Comparison of ENCODE assay signal across 9 mouse cellular contexts in genomic region chr2:32625873-32626694, GRCm38 (mm10). TPM values are rescaled to one million over a fixed set of nuclear protein-coding genes. Genes with fewer than 3 reads are reported as not detected.
DNase-seq lines count a peak whose midpoint lies in the region; ATAC-seq and TF ChIP-seq lines count a peak whose summit lies in the region.
"Had no signal": no experiment of that assay in that cellular context is flagged by ENCODE, and none has a peak within 500 bp of the region (broad histone marks: within the 10 kb centered on the region; RNA-seq: fewer than 3 reads in every experiment).

No protein-coding gene starts in this region.

- H3K27ac ChIP-seq in embryonic fibroblast, embryonic 13.5 days (ENCODE audit: insufficient read depth, low read length), result peak overlapping the region; percentile 6; the same call in 1 of the 2 replicates
- H3K27ac ChIP-seq in heart, postnatal 0 days (ENCODE audit: low read depth), result peak overlapping the region; percentile 98
- peak overlapping the region; percentile 79 for H3K27ac ChIP-seq in neural tube, embryonic 15.5 days (replicated peaks)

- intact Hi-C loops in left cerebral cortex, postnatal 14 days (cut with DNase I), result no loop called here

- no peaks in the 10 kb centered on the region for H3K9me3 ChIP-seq in heart, postnatal 0 days (replicated peaks; ENCODE audit: control insufficient read depth, low read length)
- H3K9me3 ChIP-seq in neural tube, embryonic 15.5 days (replicated peaks), result no peaks in the 10 kb centered on the region

- ATAC-seq in heart, postnatal 0 days (ENCODE audit: insufficient read depth, low read depth), result peak; percentile 73
- 0 out of 2 replicates have a peak, but pooled peaks have one; percentile 0 for ATAC-seq in neural tube, embryonic 15.5 days (ENCODE audit: low FRiP score)
- no peak for ATAC-seq in erythroid progenitor cell, adult 5-6 weeks (replicated peaks; ENCODE audit: low FRiP score, poor library complexity, severe bottlenecking)

- peak overlapping the region; percentile 69 for H3K9ac ChIP-seq in heart, postnatal 0 days (replicated peaks; ENCODE audit: low read depth, low read length)
- H3K9ac ChIP-seq in neural tube, embryonic 15.5 days (replicated peaks), result peak overlapping the region; percentile 39

- TF ChIP-seq EP300 in heart, postnatal 0 days (IDR thresholded peaks at IDR 0.05; ENCODE audit: low read depth), result peak; percentile 31; the same call in 1 of the 2 replicates

- peaks cover 7% of the 10 kb centered on the region; the same call in 1 of the 2 replicates for H3K4me1 ChIP-seq in embryonic fibroblast, embryonic 13.5 days (ENCODE audit: control insufficient read depth, insufficient read depth, low read length)
- H3K4me1 ChIP-seq in heart, postnatal 0 days (ENCODE audit: control insufficient read depth, insufficient read depth), result peaks cover 48% of the 10 kb centered on the region
- peaks cover 71% of the 10 kb centered on the region for H3K4me1 ChIP-seq in neural tube, embryonic 15.5 days

- H3K27me3 ChIP-seq in heart, postnatal 0 days (ENCODE audit: control insufficient read depth, insufficient read depth, low read length), result no peaks in the 10 kb centered on the region
- no peaks in the 10 kb centered on the region for H3K27me3 ChIP-seq in neural tube, embryonic 15.5 days (replicated peaks)

- H3K36me3 ChIP-seq in heart, postnatal 0 days (replicated peaks; ENCODE audit: control insufficient read depth, insufficient read depth, low read length), result peaks cover 7% of the 10 kb centered on the region; the same call in 1 of the 2 replicates
- no peaks in the 10 kb centered on the region for H3K36me3 ChIP-seq in neural tube, embryonic 15.5 days

- no peak for TF ChIP-seq POLR2A in embryonic fibroblast, embryonic 13.5 days (IDR thresholded peaks at IDR 0.05; ENCODE audit: low read depth, low read length)

- no peak overlapping the region for H3K4me3 ChIP-seq in embryonic fibroblast, embryonic 13.5 days (ENCODE audit: insufficient read depth, low read length)
- peak overlapping the region; percentile 42 for H3K4me3 ChIP-seq in heart, postnatal 0 days (ENCODE audit: low read depth, low read length)
- H3K4me3 ChIP-seq in neural tube, embryonic 15.5 days (replicated peaks), result peak overlapping the region; percentile 36

- DNase-seq in 3134 (ENCODE audit: extremely low read depth, insufficient read length, low spot score) (peak; percentile 53), adipocyte (ENCODE audit: low spot score) (peak; percentile 63)
- DNase-seq in heart, postnatal 0 days (ENCODE audit: low spot score), result peak; percentile 88
- DNase-seq in left cerebral cortex, postnatal 14 days (ENCODE audit: low spot score in 2 of 2), result peak; percentile 67 to 80
- DNase-seq in thymus, postnatal 4 days, result no peak

- no peak for TF ChIP-seq CTCF in embryonic fibroblast, embryonic 13.5 days (IDR thresholded peaks at IDR 0.05; ENCODE audit: borderline replicate concordance, insufficient read depth, low read length)
- TF ChIP-seq CTCF in heart, postnatal 0 days (IDR thresholded peaks at IDR 0.05; ENCODE audit: low read depth), result no peak

- peak overlapping the region; percentile 65 for H3K4me2 ChIP-seq in heart, postnatal 0 days (ENCODE audit: low read depth, low read length)
- H3K4me2 ChIP-seq in neural tube, embryonic 15.5 days, result peak overlapping the region; percentile 62

- WGBS in heart, postnatal 0 days, result 14% methylated on average over 5 of the region's 5 CpGs
- WGBS in neural tube, embryonic 15.5 days, result 63% methylated on average over 5 of the region's 5 CpGs

RNA-seq across cellular contexts. Expression of gene Ak1, which starts 4.5 kb away (rescaled TPM):
- polyA plus RNA-seq in embryonic fibroblast, embryonic 13.5 days (2011; ENCODE audit: insufficient read length, low read depth, missing spikeins), result 157 and 266 TPM in 2 replicates
- 544 and 572 TPM in 2 replicates for total RNA-seq in heart, postnatal 0 days (2014; rRNA removed; ENCODE audit: low replicate concordance)
- 721 and 737 TPM in 2 replicates for polyA plus RNA-seq in heart, postnatal 0 days (2015; fragmentation: Nextera tagmentation; extraction: Ambion mirVana)
- total RNA-seq in left cerebral cortex, postnatal 14 days (2021), result 100 to 1,000 TPM; 162 to 164 TPM
- polyA plus RNA-seq in neural tube, embryonic 15.5 days (2015; fragmentation: Nextera tagmentation; extraction: Ambion mirVana), result 88.5 and 103 TPM in 2 replicates
- 0.84 TPM in 1 of 2 replicates, not detected in the other for total RNA-seq in erythroid progenitor cell, adult 5-6 weeks (2015; ENCODE audit: low replicate concordance)
- total RNA-seq in erythroid progenitor cell, adult 5-6 weeks (2017; ENCODE audit: low replicate concordance), result not detected in 2 replicates

RNA-seq across cellular contexts. Expression of gene Eng, which starts 20.3 kb away (rescaled TPM):
- polyA plus RNA-seq in embryonic fibroblast, embryonic 13.5 days (2011; ENCODE audit: insufficient read length, low read depth, missing spikeins), result 15.1 and 17.1 TPM in 2 replicates
- total RNA-seq in heart, postnatal 0 days (2014; rRNA removed; ENCODE audit: low replicate concordance), result 123 and 148 TPM in 2 replicates
- 133 and 137 TPM in 2 replicates for polyA plus RNA-seq in heart, postnatal 0 days (2015; fragmentation: Nextera tagmentation; extraction: Ambion mirVana)
- total RNA-seq in left cerebral cortex, postnatal 14 days (2021), result 10 to 100 TPM; 30.7 to 34.5 TPM
- polyA plus RNA-seq in neural tube, embryonic 15.5 days (2015; fragmentation: Nextera tagmentation; extraction: Ambion mirVana), result 29.6 and 40.5 TPM in 2 replicates
- 5.4 and 15.5 TPM in 2 replicates for total RNA-seq in erythroid progenitor cell, adult 5-6 weeks (2015; ENCODE audit: low replicate concordance)
- 0.64 and 1.4 TPM in 2 replicates for total RNA-seq in erythroid progenitor cell, adult 5-6 weeks (2017; ENCODE audit: low replicate concordance)

RNA-seq across cellular contexts. Expression of gene St6galnac6, which starts 26.6 kb away (rescaled TPM):
- 33.3 and 39.3 TPM in 2 replicates for polyA plus RNA-seq in embryonic fibroblast, embryonic 13.5 days (2011; ENCODE audit: insufficient read length, low read depth, missing spikeins)
- 102 and 117 TPM in 2 replicates for total RNA-seq in heart, postnatal 0 days (2014; rRNA removed; ENCODE audit: low replicate concordance)
- 44.1 and 44.3 TPM in 2 replicates for polyA plus RNA-seq in heart, postnatal 0 days (2015; fragmentation: Nextera tagmentation; extraction: Ambion mirVana)
- total RNA-seq in left cerebral cortex, postnatal 14 days (2021), result 100 to 1,000 TPM; 110 to 114 TPM
- 13.5 and 14.4 TPM in 2 replicates for polyA plus RNA-seq in neural tube, embryonic 15.5 days (2015; fragmentation: Nextera tagmentation; extraction: Ambion mirVana)
- total RNA-seq in erythroid progenitor cell, adult 5-6 weeks (2015; ENCODE audit: low replicate concordance), result not detected in 2 replicates
- total RNA-seq in erythroid progenitor cell, adult 5-6 weeks (2017; ENCODE audit: low replicate concordance), result 0.64 and 3.9 TPM in 2 replicates

RNA-seq across cellular contexts. Expression of gene St6galnac4, which starts 39.2 kb away (rescaled TPM):
- polyA plus RNA-seq in embryonic fibroblast, embryonic 13.5 days (2011; ENCODE audit: insufficient read length, low read depth, missing spikeins), result 20.4 and 21.5 TPM in 2 replicates
- 25.7 and 28.0 TPM in 2 replicates for total RNA-seq in heart, postnatal 0 days (2014; rRNA removed; ENCODE audit: low replicate concordance)
- 25.5 and 27.0 TPM in 2 replicates for polyA plus RNA-seq in heart, postnatal 0 days (2015; fragmentation: Nextera tagmentation; extraction: Ambion mirVana)
- total RNA-seq in left cerebral cortex, postnatal 14 days (2021), result 10 to 100 TPM; 36.2 to 38.4 TPM
- 43.9 and 44.6 TPM in 2 replicates for polyA plus RNA-seq in neural tube, embryonic 15.5 days (2015; fragmentation: Nextera tagmentation; extraction: Ambion mirVana)
- 2.9 and 3.8 TPM in 2 replicates for total RNA-seq in erythroid progenitor cell, adult 5-6 weeks (2015; ENCODE audit: low replicate concordance)
- 2.3 and 2.4 TPM in 2 replicates for total RNA-seq in erythroid progenitor cell, adult 5-6 weeks (2017; ENCODE audit: low replicate concordance)

RNA-seq across cellular contexts. Expression of gene 9430097D07Rik, which starts 50.6 kb away (rescaled TPM):
- not detected in 2 replicates for polyA plus RNA-seq in embryonic fibroblast, embryonic 13.5 days (2011; ENCODE audit: insufficient read length, low read depth, missing spikeins)
- not detected in 2 replicates for total RNA-seq in heart, postnatal 0 days (2014; rRNA removed; ENCODE audit: low replicate concordance)
- polyA plus RNA-seq in heart, postnatal 0 days (2015; fragmentation: Nextera tagmentation; extraction: Ambion mirVana), result not detected in 2 replicates
- total RNA-seq in left cerebral cortex, postnatal 14 days (2021), result 1 to 10 TPM in 1 of 2 experiments, under 1 TPM in 1; 0.86 to 1.1 TPM
- 0.59 and 0.99 TPM in 2 replicates for polyA plus RNA-seq in neural tube, embryonic 15.5 days (2015; fragmentation: Nextera tagmentation; extraction: Ambion mirVana)
- total RNA-seq in erythroid progenitor cell, adult 5-6 weeks (2015; ENCODE audit: low replicate concordance), result not detected in 2 replicates
- 0.90 TPM in 1 of 2 replicates, not detected in the other for total RNA-seq in erythroid progenitor cell, adult 5-6 weeks (2017; ENCODE audit: low replicate concordance)
- total RNA-seq: adrenal gland, adult 18-20 months had no signal

Comparison
In these comparisons a context has a peak if more than half of its experiments do, and no peak if none do; other contexts are left out.
1. H3K27ac ChIP-seq: peak in every context shown above with its lines; median percentile 98 in heart, postnatal 0 days; 79 in neural tube, embryonic 15.5 days; 6 in embryonic fibroblast, embryonic 13.5 days.
2. RNA of gene Ak1, which starts 4.5 kb away (total RNA-seq): 544 to 572 TPM in heart, postnatal 0 days and 162 to 164 TPM in left cerebral cortex, postnatal 14 days; 0.84 TPM in erythroid progenitor cell, adult 5-6 weeks; every median in the first group is over 10 times any median in the second.
3. RNA of gene St6galnac6, which starts 26.6 kb away (total RNA-seq): 102 to 117 TPM in heart, postnatal 0 days and 110 to 114 TPM in left cerebral cortex, postnatal 14 days; 0.64 to 3.9 TPM in erythroid progenitor cell, adult 5-6 weeks; every median in the first group is over 10 times any median in the second.